Mouse (Mus musculus) spleen, adult 2 months (tissue): ENCODE measurements around the gene Dmrta2. TPM values are rescaled to one million over a fixed set of nuclear protein-coding genes. Genes with fewer than 3 reads are reported as not detected.

Experiments used
- DNase-seq, 2 experiments: peaks; one replicate each; pipeline versions ENCODE4 v3.0.0 to v3.0.0-alpha.2; 2012 to 2021; ENCODE audit warnings: low spot score in 2 of 2, low read depth in 1 of 2
- H3K27ac ChIP-seq: fragments of 200-500 bp; 2 replicates; pipeline ENCODE4 v1.5.1; 2012; ENCODE audit warnings: low read length, inconsistent platforms; ENCODE audit not compliant: insufficient read depth
- H3K27me3 ChIP-seq: fragments of 200-500 bp; 2 replicates; pipeline ENCODE4 v1.6.1; 2012; ENCODE audit warnings: mild to moderate bottlenecking, moderate library complexity, low read length, inconsistent platforms; ENCODE audit not compliant: control insufficient read depth, insufficient read depth
- H3K36me3 ChIP-seq: fragments of 200-500 bp; 2 replicates; pipeline ENCODE4 v1.6.1; 2012; ENCODE audit warnings: mild to moderate bottlenecking, low read length, inconsistent platforms; ENCODE audit not compliant: control insufficient read depth, insufficient read depth
- H3K4me1 ChIP-seq: fragments of 200-500 bp; 2 replicates; pipeline ENCODE4 v1.6.1; 2011; ENCODE audit warnings: inconsistent platforms; ENCODE audit not compliant: control insufficient read depth, insufficient read depth, insufficient read length
- H3K4me3 ChIP-seq: fragments of 200-500 bp; 2 replicates; pipeline ENCODE4 v1.5.1; 2011; ENCODE audit warnings: mild to moderate bottlenecking, inconsistent platforms; ENCODE audit not compliant: insufficient read depth, insufficient read length; ENCODE audit errors: extremely low read depth
- CTCF ChIP-seq: fragments of 200-500 bp; IDR thresholded peaks from 2 replicates; pipeline ENCODE4 v1.5.1; 2011; ENCODE audit warnings: mild to moderate bottlenecking, inconsistent platforms; ENCODE audit not compliant: insufficient read depth, insufficient read length, insufficient replicate concordance; ENCODE audit errors: extremely low read depth
- POLR2A ChIP-seq: fragments of 200-500 bp; IDR thresholded peaks from 2 replicates; pipeline ENCODE4 v1.6.1; 2011; ENCODE audit warnings: low read depth, low read length, inconsistent platforms
- WGBS: fragments of 180-500 bp; shearing (Covaris S2); methylation state at CpG from one replicate; pipeline ENCODE4 v1.1.7; 2018; 5-methylcytosine and 5-hydroxymethylcytosine counted together
- polyA plus RNA-seq: library from polyadenylated mRNA; depleted of rRNA; stranded (reverse); fragments of >200 nt; gene quantifications from 2 replicates; pipeline ENCODE4 v1.2.3, GENCODE M21; 2012

The Dmrta2 gene
- polyA plus RNA-seq, 1 experiment, result 0.22 TPM

GRCm38 (mm10) chr4:109974655-109975380, 3.0 kb upstream of the Dmrta2 start:
- Histone ChIP-seq H3K4me3 (no peak overlapping the region), H3K36me3 (no peaks in the 10 kb centered on the region), H3K27me3 (peaks cover 40% of the 10 kb centered on the region), H3K27ac (no peak overlapping the region), H3K4me1 (no peaks in the 10 kb centered on the region; the same call in 1 of the 2 replicates)
- TF ChIP-seq CTCF (no peak), POLR2A (no peak)
- WGBS, result 6% methylated on average over 33 of the region's 33 CpGs
- no peak for DNase-seq

GRCm38 (mm10) chr4:109975381-109976240, 2.2 kb upstream of the Dmrta2 start:
- Histone ChIP-seq H3K27ac (no peak overlapping the region), H3K36me3 (no peaks in the 10 kb centered on the region), H3K4me1 (peaks cover 2% of the 10 kb centered on the region; the same call in 1 of the 2 replicates), H3K4me3 (no peak overlapping the region), H3K27me3 (peaks cover 44% of the 10 kb centered on the region)
- 19% methylated on average over 25 of the region's 25 CpGs for WGBS
- TF ChIP-seq POLR2A (no peak), CTCF (no peak)
- no peak for DNase-seq

DNA sequence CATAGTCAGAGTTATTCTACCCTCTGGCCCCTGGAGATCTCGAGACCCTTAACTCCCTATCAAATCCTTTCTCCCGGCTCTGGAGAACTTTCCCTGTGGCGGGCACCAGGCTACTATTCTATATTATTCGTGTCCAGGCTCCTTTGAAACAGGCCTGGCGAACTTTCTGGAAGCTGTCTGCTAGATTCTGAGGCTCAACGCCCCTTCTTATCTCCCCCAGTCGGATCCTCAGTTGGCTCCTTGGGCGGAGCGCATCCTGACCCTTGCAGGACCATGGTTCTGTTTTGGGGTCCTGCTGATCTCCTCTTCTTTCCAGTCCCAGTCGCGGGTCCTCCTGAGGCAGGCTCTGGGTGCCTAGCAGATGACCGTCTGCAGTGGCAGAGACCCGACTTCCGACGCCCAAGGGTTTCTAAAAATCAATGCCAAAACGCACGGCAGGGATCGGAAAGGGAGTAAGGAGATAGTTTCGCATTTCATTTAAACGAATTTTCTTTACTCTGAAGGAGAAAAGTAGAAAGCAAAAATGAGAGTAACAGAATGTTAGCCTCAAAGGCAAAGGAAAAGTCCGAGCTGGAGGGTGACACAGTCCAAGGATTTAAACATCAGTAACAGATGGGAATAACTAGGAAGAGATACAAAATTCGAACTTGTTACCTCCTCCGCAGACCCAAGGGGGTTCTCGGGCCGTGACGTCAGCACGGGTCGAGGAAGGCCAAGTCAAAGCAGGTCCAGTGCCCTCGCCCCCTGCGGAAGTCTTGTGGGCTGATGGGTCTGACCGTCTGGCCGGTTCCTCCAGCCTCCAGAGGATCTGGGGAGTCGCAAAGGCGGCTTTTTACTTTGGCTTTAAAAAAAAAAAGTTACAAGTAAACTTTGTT, 1.3 kb upstream of the Dmrta2 start:
- Histone ChIP-seq H3K4me1 (peaks cover 2% of the 10 kb centered on the region; the same call in 1 of the 2 replicates), H3K27me3 (peaks cover 45% of the 10 kb centered on the region), H3K36me3 (no peaks in the 10 kb centered on the region), H3K27ac (no peak overlapping the region), H3K4me3 (no peak overlapping the region)
- TF ChIP-seq CTCF (no peak), POLR2A (no peak)
- 8% methylated on average over 34 of the region's 34 CpGs for WGBS
- DNase-seq, result no peak

GRCm38 (mm10) chr4:109978068-109978857, 410 bp downstream of the Dmrta2 start:
- TF ChIP-seq POLR2A, result no peak
- no peak for TF ChIP-seq CTCF
- H3K27me3 ChIP-seq, result peaks cover 58% of the 10 kb centered on the region
- DNase-seq, result no peak
- WGBS, result 3% methylated on average over 55 of the region's 56 CpGs
- H3K27ac ChIP-seq, result no peak overlapping the region
- H3K4me3 ChIP-seq, result peak overlapping the region; percentile 3; the same call in 1 of the 2 replicates
- H3K36me3 ChIP-seq, result no peaks in the 10 kb centered on the region
- peaks cover 9% of the 10 kb centered on the region for H3K4me1 ChIP-seq

- Histone ChIP-seq H3K4me3 (no peak overlapping the region), H3K36me3 (no peaks in the 10 kb centered on the region), H3K27ac (no peak overlapping the region), H3K4me1 (peaks cover 11% of the 10 kb centered on the region), H3K27me3 (peaks cover 59% of the 10 kb centered on the region)
- TF ChIP-seq CTCF, result no peak
- no peak for TF ChIP-seq POLR2A
- 10% methylated on average over 9 of the region's 9 CpGs for WGBS
- DNase-seq, result no peak
Observed at GRCm38 (mm10) chr4:109978858-109979340, 1.0 kb downstream of the Dmrta2 start.
